Mouse (Mus musculus): ENCODE measurements around the gene Castor1.

Castor1 gene

GRCm38 (mm10) chr11:4235052-4235655, 17.1 kb downstream of the Castor1 start:
- DNase-seq (ENCODE audit: low spot score in 2 of 2), result no peak

GRCm38 (mm10) chr11:4235665-4236545, 17.9 kb downstream of the Castor1 start, which contains the start of gene Osm:
TSS of gene Osm (plus strand) at chr11:4236420.
- DNase-seq (ENCODE audit: low spot score in 2 of 2), result no peak

DNA sequence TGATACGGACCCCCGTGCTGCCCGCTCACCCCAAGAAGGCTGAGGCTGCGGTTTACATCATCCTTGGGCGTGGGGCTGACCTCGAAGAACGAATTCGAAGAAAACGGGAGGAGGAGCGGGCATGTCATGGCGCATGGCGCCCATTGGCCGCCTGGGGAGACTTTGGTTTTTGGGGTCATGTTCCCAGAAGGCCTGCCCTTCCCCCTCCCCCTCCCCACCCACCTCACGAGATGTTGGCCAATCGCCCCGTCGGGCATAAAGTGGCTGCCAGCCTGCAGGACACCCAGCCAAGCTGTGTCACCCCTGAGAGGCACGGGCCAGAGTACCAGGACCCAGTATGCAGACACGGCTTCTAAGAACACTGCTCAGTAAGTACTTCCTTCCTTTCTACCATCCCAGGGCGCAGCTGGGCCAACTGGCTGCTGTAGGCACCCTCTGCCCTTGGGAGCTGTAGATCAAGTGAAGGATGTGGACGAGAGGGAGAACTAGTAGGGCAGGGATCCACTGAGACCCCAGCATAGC, 18.6 kb downstream of the Castor1 start:
- no peak for DNase-seq (ENCODE audit: low spot score in 2 of 2)

DNA sequence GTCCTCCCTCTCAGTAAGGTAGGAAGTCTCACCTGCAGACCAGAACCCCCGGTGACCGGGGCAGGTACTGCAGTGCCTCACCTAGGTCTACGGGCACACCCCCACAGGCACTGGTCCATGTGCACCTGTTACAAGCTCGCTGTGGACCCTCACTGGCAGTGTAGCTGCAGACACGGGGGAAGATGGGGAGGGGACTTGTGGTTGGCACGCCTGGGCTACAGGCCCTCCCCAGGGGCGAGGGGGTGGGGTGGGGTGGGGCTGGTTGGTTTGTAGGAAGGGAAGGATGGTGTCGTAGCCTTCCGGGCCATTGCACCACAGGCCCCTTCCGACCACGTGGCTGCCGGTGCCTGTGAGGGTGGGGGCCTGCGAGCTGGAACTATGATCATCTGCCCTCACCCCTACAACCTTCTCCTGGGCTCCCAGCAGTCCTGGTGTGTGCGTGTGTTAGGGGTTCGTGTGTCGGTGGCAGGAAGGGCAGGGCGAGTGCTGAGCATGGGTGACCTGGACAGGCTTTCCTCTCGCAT, 19.4 kb downstream of the Castor1 start:
- no peak for DNase-seq (ENCODE audit: low spot score in 2 of 2)

DNA sequence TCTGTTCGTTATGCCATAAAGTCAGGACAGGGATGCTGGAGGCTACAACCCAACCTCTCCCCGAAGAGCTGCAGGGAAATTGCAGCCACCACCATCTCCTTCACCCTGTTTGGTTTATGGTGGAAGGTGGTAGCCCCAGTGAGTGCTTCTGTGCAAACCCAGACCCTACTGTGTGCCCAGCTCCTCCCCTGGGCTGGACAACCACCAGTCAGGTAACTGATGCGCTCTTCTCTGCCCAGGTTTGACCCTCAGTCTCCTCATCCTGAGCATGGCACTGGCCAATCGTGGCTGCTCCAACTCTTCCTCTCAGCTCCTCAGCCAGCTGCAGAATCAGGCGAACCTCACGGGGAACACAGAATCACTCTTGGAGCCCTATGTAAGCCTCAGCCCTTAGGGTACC, 20.1 kb downstream of the Castor1 start:
- no peak for DNase-seq (ENCODE audit: low spot score in 2 of 2)

DNA sequence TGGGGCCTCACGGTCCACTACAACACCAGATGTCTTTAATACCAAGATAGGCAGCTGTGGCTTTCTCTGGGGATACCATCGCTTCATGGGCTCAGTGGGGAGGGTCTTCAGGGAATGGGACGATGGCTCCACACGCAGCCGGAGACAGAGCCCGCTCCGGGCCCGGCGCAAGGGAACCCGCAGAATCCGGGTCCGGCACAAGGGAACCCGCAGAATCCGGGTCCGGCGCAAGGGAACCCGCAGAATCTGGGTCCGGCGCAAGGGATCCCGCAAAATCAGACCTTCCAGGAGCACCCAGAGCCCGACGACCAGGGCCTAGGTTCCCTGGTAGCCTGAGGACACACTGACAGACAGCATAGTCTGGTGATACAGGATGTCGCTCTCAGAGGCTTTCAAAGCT, 21.7 kb downstream of the Castor1 start:
- no peak for DNase-seq (ENCODE audit: low spot score in 2 of 2)

GRCm38 (mm10) chr11:4240151-4240550, 22.1 kb downstream of the Castor1 start:
- no peak for DNase-seq (ENCODE audit: low spot score in 2 of 2)

- no peak for DNase-seq (ENCODE audit: low spot score in 2 of 2)
Observed at GRCm38 (mm10) chr11:4241180-4241579, 23.2 kb downstream of the Castor1 start.

GRCm38 (mm10) chr11:4246126-4246525, 28.1 kb downstream of the Castor1 start:
- DNase-seq (ENCODE audit: low spot score in 2 of 2), result no peak

DNA sequence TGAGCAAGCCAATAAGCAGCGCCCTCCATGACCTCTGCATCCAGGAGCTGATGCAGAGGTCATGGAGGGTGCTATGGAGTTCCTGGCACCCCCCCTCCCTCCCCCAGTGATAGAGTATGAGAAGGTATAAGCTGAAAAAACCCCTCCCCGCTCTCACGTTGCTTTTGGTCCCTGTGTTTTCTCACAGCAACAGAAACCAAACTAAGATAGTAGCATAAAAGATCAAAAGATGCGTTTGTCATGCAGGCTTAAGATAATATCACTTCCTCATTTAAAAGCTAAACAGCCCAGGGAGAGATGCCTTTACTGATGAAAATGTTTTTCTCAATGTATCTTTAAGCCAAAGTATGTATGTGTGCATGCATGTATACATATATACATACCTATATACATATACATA, 28.6 kb downstream of the Castor1 start:
- no peak for DNase-seq (ENCODE audit: low spot score in 2 of 2)

DNA sequence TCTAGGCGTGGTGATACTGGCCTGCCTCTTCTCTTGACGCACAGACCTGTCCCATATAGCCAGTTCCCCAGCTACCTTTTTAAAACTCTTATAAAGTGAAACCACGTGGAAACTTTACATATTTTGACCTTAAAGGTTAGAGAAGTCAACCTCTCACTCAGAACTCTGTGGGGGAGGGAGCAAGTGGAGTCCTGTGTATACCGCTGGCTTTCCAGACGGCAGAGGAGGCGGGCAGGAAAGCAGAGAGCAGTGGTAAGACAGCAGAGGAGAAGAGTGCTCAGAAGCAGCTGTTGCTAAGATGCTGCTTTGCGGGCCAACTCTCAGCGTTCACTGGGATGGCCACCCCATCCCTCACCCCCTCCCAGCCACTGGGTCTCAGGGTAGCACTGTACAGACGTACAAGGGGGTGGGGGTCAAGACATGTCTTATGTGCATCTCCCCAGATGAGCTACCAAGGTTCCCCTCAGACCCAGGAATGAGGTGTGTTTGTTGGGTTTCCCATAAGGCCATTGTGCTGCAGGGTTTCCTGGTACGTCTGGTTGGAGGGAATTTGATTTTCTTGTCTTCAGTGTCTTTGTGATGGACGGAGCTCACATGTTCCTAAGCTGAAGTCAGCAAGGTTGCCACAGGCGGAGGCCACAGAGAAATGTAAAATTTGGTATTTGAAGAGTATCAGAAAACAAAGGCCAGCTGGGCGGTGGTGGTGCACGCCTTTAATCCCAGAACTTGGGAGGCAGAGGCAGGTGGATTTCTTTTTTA, 29.4 kb downstream of the Castor1 start:
- DNase-seq (ENCODE audit: low spot score in 2 of 2), result no peak

DNA sequence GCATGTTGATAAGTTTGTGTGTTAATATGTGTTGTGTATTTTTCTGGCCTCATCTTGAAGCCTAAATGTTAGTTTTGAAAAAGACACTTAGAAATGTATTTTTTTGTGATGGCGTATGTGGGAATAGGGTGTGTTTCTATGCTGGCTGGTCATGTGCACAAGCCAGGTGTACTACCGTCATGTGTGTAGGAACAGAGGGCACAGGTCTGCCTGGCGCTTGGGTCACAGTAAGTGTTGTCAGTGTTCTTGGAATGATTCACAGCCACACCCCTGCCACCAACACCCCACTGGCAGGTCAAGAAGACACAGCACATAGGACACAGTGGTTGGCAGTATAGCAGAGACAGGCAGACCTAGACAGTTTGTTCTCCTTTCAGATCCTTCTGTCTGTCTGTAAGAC, 31.1 kb downstream of the Castor1 start:
- no peak for DNase-seq (ENCODE audit: low spot score in 2 of 2)

- DNase-seq (ENCODE audit: low spot score in 2 of 2), result no peak
Observed at GRCm38 (mm10) chr11:4250290-4250689, 32.3 kb downstream of the Castor1 start.

GRCm38 (mm10) chr11:4251376-4251775, 33.4 kb downstream of the Castor1 start:
- DNase-seq (ENCODE audit: low spot score in 2 of 2), result no peak

DNA sequence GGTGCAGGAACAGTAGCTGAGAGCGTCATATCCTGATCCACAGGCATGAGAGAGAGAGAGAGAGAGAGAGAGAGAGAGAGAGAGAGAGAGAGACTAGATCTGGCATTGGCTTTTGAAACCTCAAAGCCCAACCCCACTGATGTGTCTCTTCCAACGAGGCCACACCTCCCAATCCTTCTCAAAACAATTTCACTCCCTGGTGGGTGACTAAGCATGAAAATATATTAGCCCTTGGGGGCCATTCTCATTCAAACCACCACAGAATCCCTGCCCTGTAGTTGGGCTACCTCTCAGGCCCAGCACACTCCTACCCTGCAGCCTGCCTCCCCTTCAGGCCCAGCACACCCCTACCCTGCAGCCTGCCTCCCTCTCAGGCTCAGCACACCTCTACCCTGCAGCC, 34.9 kb downstream of the Castor1 start:
- DNase-seq (ENCODE audit: low spot score in 2 of 2), result no peak

DNA sequence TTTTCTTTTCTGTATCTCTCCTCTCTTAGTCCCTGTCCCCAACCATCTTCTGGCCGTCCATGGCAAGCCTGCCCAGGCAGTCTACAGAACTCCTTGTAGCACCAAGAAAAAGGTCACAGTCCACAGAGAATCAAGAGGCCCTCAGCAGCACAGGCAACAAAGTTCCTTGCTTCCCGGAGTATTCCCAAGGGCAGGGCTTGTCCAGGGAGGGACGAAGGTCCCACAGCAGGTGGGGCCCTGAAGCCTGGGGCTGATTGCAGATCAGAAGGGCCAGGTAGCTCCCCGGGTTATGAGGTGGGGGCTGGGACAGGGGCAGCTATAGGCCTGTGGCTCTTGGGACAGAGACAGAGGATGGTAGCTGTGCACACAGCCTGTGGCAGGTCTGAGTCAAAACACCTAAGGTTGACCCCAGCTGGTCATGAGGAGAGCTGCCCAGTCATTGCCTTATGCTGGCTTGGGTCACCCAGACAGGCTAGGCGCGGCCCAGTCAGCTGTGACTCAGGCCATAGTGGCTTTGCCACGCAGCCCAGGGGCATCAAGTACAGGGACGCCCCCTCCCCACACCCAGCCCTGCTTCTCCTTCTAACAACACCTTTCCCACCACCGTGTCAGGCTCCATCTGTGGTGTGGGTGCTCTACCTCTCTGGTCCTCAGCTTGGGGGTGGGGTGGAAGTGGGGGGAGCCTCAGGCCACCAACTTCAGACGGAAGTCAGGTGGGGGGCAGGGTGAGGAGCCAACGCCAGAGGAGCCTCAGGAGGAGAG, 39.0 kb downstream of the Castor1 start, which contains the start of gene Lif:
Lif (plus strand) TSS at position 712 of the 762 bp plus-strand sequence.
- no peak for DNase-seq (ENCODE audit: low spot score in 2 of 2)

DNA sequence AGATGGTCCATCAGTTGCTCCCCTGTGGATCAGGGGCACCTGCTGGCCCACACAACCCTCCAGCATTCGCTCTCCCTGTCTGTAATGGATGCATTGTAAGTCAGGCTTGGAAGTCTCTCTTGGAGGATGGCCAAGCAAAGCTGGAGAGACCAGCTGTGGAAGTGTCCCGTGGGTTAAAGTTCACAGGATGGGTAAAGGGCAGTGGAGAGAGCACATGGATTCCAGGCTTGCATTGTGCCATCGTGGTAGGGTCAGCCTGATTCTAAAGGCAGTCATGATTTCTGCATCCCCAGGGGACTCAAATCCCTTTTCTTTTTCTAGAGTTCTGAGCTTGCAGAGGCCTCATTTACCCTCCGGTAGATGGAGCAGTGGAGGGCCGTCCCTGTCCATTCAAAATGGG, 39.7 kb downstream of the Castor1 start:
- no peak for DNase-seq (ENCODE audit: low spot score in 2 of 2)

- DNase-seq (ENCODE audit: low spot score in 2 of 2), result peak; percentile 54 to 77
Observed at GRCm38 (mm10) chr11:4258657-4259082, 40.6 kb downstream of the Castor1 start.

DNA sequence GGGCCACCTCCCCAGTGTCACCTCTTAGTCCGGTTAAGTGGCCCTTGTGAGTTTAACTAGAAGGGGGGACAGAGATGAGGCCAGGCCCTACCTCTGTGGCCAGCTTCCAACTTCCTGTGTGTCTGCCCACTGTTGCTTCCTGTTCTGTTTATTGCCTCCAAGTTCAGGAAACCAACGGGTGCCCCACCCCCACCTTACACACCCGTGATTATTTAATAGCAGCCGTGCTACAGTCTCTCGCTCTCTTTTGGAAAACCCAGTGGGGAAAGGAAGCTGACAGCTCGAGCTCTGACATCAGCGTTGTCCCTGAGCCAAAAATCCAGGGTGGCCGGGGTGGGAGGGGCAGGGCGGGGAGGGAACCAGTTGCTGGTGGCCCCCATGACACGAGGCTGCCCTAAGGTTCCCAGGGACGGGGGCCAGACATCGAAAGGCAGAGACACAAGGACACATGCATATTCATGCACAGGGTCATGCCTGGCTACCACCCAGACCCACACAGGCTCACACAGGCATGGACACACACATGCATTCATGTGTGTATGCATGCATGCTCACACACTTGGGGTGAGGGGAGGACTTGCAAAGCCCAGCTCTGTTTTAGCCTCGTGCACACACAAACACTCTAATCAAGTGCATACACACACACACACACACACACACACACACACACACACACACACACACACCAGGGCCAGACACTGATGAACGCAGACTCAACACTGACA, 42.6 kb downstream of the Castor1 start:
- DNase-seq (ENCODE audit: low spot score in 2 of 2), result no peak

DNA sequence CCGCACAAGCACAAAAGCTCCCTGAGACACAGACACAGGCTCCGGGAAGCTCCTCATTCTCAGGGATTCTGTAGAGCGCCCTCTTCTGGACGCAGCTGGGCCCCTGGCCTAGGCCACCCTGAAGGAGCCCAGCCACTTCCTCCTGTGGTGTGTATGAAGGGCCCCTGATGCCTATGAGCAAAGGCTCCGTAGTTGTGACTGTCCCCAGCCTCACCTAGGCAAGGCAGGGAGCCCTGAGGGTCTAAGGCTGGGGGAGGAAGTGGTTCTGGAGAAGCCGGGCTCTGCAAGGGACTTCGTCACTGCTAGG, 43.1 kb downstream of the Castor1 start:
- DNase-seq (ENCODE audit: low spot score in 2 of 2), result peak in 1 of 2 experiments; percentile 48

GRCm38 (mm10) chr11:4261969-4262368, 43.9 kb downstream of the Castor1 start:
- DNase-seq (ENCODE audit: low spot score in 2 of 2), result peak; percentile 36 to 52
